36 mouse cellular contexts compared by ENCODE assay signal in genomic region chr2:91902336-91902735, GRCm38 (mm10). TPM values are rescaled to one million over a fixed set of nuclear protein-coding genes. Genes with fewer than 3 reads are reported as not detected.
DNase-seq lines count a peak whose midpoint lies in the region; ATAC-seq and TF ChIP-seq lines count a peak whose summit lies in the region.
"Had no signal": no experiment of that assay in that cellular context is flagged by ENCODE, and none has a peak within 500 bp of the region (broad histone marks: within the 10 kb centered on the region; RNA-seq: fewer than 3 reads in every experiment).

No protein-coding gene starts in this region.

- peaks cover 4% of the 10 kb centered on the region; the same call in 1 of the 2 replicates for H3K4me1 ChIP-seq in midbrain, embryonic 11.5 days (ENCODE audit: control insufficient read depth, insufficient read depth, low read length)
- H3K4me1 ChIP-seq in midbrain, embryonic 10.5 days = peaks cover 8% of the 10 kb centered on the region; the same call in 1 of the 2 replicates
- H3K4me1 ChIP-seq: embryonic facial prominence, embryonic 12.5 days; liver, embryonic 15.5 days had no signal

- no peak overlapping the region for H3K27ac ChIP-seq in midbrain, embryonic 11.5 days (ENCODE audit: low read depth, low read length)
- H3K27ac ChIP-seq in midbrain, embryonic 10.5 days (replicated peaks) = no peak overlapping the region
- no peak overlapping the region for H3K27ac ChIP-seq in layer of hippocampus, adult 2 months
- H3K27ac ChIP-seq: embryonic facial prominence, embryonic 12.5 days; gastrocnemius, adult 2 months; heart, embryonic 13.5 days; hindbrain, embryonic 10.5 days; hindbrain, embryonic 15.5 days; liver, embryonic 15.5 days; neural tube, embryonic 13.5 days had no signal

- peak; percentile 44 for DNase-seq in midbrain, embryonic 11.5 days (ENCODE audit: low spot score, missing footprints)
- DNase-seq in midbrain, embryonic 10.5 days (ENCODE audit: low spot score) = no peak
- peak; percentile 63 to 72 for DNase-seq in cerebellum, adult 18-20 months
- DNase-seq in cerebellum, postnatal 25 days = peak; percentile 62 to 81
- DNase-seq in layer of hippocampus, adult 2 months (ENCODE audit: low spot score in 2 of 2) = no peak
- no peak for DNase-seq in layer of hippocampus, adult 18-20 months (ENCODE audit: low spot score in 2 of 2)
- DNase-seq: adrenal gland, adult 2 months; adrenal gland, postnatal 36 days; B cell, adult 2 months; embryo, embryonic 11 days; gastrocnemius, adult 2 months; heart, postnatal 14 days; kidney, adult 11 months; kidney, postnatal 36 days; layer of hippocampus, postnatal 36 days; liver; lung, embryonic 14.5 days; lung, postnatal 14 days; retina, postnatal 1 day; right cerebral cortex, postnatal 25 days; thymus, postnatal 25 days had no signal

- H3K36me3 ChIP-seq in midbrain, embryonic 11.5 days (ENCODE audit: control insufficient read depth, insufficient read depth, low read length) = 0 out of 2 replicates have a peak, but pooled peaks cover 2% of the 10 kb centered on the region
- peaks cover 69% of the 10 kb centered on the region for H3K36me3 ChIP-seq in midbrain, embryonic 10.5 days

- H3K9me3 ChIP-seq in midbrain, embryonic 11.5 days (ENCODE audit: control insufficient read depth, low read length) = no peaks in the 10 kb centered on the region
- H3K9me3 ChIP-seq in midbrain, embryonic 10.5 days (replicated peaks) = no peaks in the 10 kb centered on the region
- H3K9me3 ChIP-seq: embryonic facial prominence, embryonic 12.5 days; heart, embryonic 13.5 days; hindbrain, embryonic 10.5 days; hindbrain, embryonic 15.5 days; liver, embryonic 15.5 days; neural tube, embryonic 13.5 days had no signal

- no peak overlapping the region for H3K9ac ChIP-seq in midbrain, embryonic 11.5 days (ENCODE audit: low read length)
- H3K9ac ChIP-seq: embryonic facial prominence, embryonic 12.5 days; heart, embryonic 13.5 days; hindbrain, embryonic 15.5 days; liver, embryonic 15.5 days; lung, embryonic 14.5 days; neural tube, embryonic 13.5 days had no signal

- WGBS in midbrain, embryonic 11.5 days = 73% methylated on average over 5 of the region's 5 CpGs
- 76% methylated on average over 5 of the region's 5 CpGs for WGBS in midbrain, embryonic 10.5 days

- no peak for TF ChIP-seq CTCF in layer of hippocampus, adult 2 months (conservative IDR thresholded peaks at IDR 0.05)

- H3K27me3 ChIP-seq in midbrain, embryonic 11.5 days (ENCODE audit: control insufficient read depth, insufficient read depth, low read length) = no peaks in the 10 kb centered on the region
- no peaks in the 10 kb centered on the region for H3K27me3 ChIP-seq in midbrain, embryonic 10.5 days (ENCODE audit: low read depth, poor library complexity, severe bottlenecking)
- H3K27me3 ChIP-seq: embryonic facial prominence, embryonic 12.5 days; heart, embryonic 13.5 days; hindbrain, embryonic 15.5 days; liver, embryonic 15.5 days; neural tube, embryonic 13.5 days had no signal

- no peak overlapping the region for H3K4me3 ChIP-seq in midbrain, embryonic 11.5 days (ENCODE audit: low read depth, low read length)
- no peak overlapping the region for H3K4me3 ChIP-seq in midbrain, embryonic 10.5 days
- no peak overlapping the region for H3K4me3 ChIP-seq in layer of hippocampus, adult 2 months
- H3K4me3 ChIP-seq: embryonic facial prominence, embryonic 12.5 days; gastrocnemius, adult 2 months; heart, embryonic 13.5 days; hindbrain, embryonic 10.5 days; hindbrain, embryonic 15.5 days; liver, embryonic 15.5 days; myocyte; neural tube, embryonic 13.5 days had no signal

- H3K4me2 ChIP-seq in midbrain, embryonic 11.5 days = no peak overlapping the region
- H3K4me2 ChIP-seq: embryonic facial prominence, embryonic 12.5 days; heart, embryonic 13.5 days; hindbrain, embryonic 15.5 days; liver, embryonic 15.5 days; lung, embryonic 14.5 days; neural tube, embryonic 13.5 days had no signal

- ATAC-seq in midbrain, embryonic 11.5 days (ENCODE audit: low FRiP score) = no peak
- ATAC-seq in frontal cortex, adult (ENCODE audit: low TSS enrichment) = no peak
- ATAC-seq: forebrain, embryonic 14.5 days; inflammation-experienced regulatory T-cells, adult 6 months; midbrain, embryonic 16.5 days had no signal

RNA-seq across cellular contexts. Expression of gene Chrm4, which starts 24.7 kb away (rescaled TPM):
- polyA plus RNA-seq in midbrain, embryonic 11.5 days (2014; fragmentation: Nextera tagmentation; extraction: Ambion mirVana) = 0.26 and 0.37 TPM in 2 replicates
- 0.81 and 1.0 TPM in 2 replicates for polyA plus RNA-seq in midbrain, embryonic 10.5 days (2016; fragmentation: Nextera tagmentation; extraction: Ambion mirVana)
- 10 to 100 TPM; 22.1 to 26.0 TPM for total RNA-seq in layer of hippocampus, adult 2 months (2021)
- 10 to 100 TPM; 32.0 to 32.6 TPM for total RNA-seq in layer of hippocampus, adult 18-20 months (2021)
- total RNA-seq: gastrocnemius, adult 2 months; heart, adult 8-10 months; heart, postnatal 14 days had no signal
- polyA plus RNA-seq: heart, embryonic 13.5 days; kidney, embryonic 14.5 days; liver, embryonic 15.5 days had no signal

RNA-seq across cellular contexts. Expression of gene Mdk, which starts 29.8 kb away (rescaled TPM):
- polyA plus RNA-seq in midbrain, embryonic 11.5 days (2014; fragmentation: Nextera tagmentation; extraction: Ambion mirVana) = 926 and 968 TPM in 2 replicates
- polyA plus RNA-seq in midbrain, embryonic 10.5 days (2016; fragmentation: Nextera tagmentation; extraction: Ambion mirVana) = 1,290 and 1,659 TPM in 2 replicates
- 10 to 100 TPM; 25.3 to 31.9 TPM for total RNA-seq in layer of hippocampus, adult 2 months (2021)
- 10 to 100 TPM; 23.9 to 25.5 TPM for total RNA-seq in layer of hippocampus, adult 18-20 months (2021)

RNA-seq across cellular contexts. Expression of gene Gm9821, which starts 43.2 kb away (rescaled TPM):
- 0.25 TPM in 1 of 2 replicates, not detected in the other for polyA plus RNA-seq in midbrain, embryonic 11.5 days (2014; fragmentation: Nextera tagmentation; extraction: Ambion mirVana)
- polyA plus RNA-seq in midbrain, embryonic 10.5 days (2016; fragmentation: Nextera tagmentation; extraction: Ambion mirVana) = 0.12 and 0.19 TPM in 2 replicates
- not detected for total RNA-seq in layer of hippocampus, adult 2 months (2021)
- not detected for total RNA-seq in layer of hippocampus, adult 18-20 months (2021)
- total RNA-seq: adrenal gland, adult 2 months; adrenal gland, postnatal 36 days; gastrocnemius, adult 2 months; gastrocnemius, postnatal 4 days; heart, adult 8-10 months; heart, postnatal 14 days; layer of hippocampus, postnatal 36 days; left cerebral cortex, postnatal 10 days had no signal
- polyA plus RNA-seq: adrenal gland, adult 2 months; midbrain, embryonic 16.5 days had no signal

Comparison
In these comparisons a context has a peak if more than half of its experiments do, and no peak if none do; other contexts are left out.
1. DNase-seq: peak in midbrain, embryonic 11.5 days (single experiment), cerebellum, adult 18-20 months (2 of 2) and cerebellum, postnatal 25 days (2 of 2); none in midbrain, embryonic 10.5 days (single experiment), layer of hippocampus, adult 2 months (0 of 2) and layer of hippocampus, adult 18-20 months (0 of 2).